Mouse (Mus musculus): ENCODE measurements at regions not wholly inside any gene's neighbourhood (a gene's known extent, or its start where the extent isn't known, plus 50 kb on each side); places are given as distances from the start of the nearest gene placed in this dataset.

GRCm38 (mm10) chr3:149625497-149625896 is 635.1 kb upstream of the Adgrl2 start:
- TF ChIP-seq GATA1 (IDR thresholded peaks at IDR 0.05; ENCODE audit: borderline replicate concordance, low read length) (no peak), FLI1 (IDR thresholded peaks at IDR 0.05; ENCODE audit: low read length) (no peak)

Measured in megakaryocyte, embryonic 14.5 days (primary cell).